Mouse (Mus musculus) hindbrain, embryonic 16.5 days (tissue): Measurements from ENCODE around the gene Ctsd. TPM values are rescaled to one million over a fixed set of nuclear protein-coding genes. Genes with fewer than 3 reads are reported as not detected.
"Not testable (repeated sequence)": the region's sequence is repeated elsewhere in the genome, so short reads cannot be mapped to it uniquely, and the experiment has no call there.

Experiments
- ATAC-seq: fragments of 200-750 bp; cut with Nextera tagmentation; 2 replicates; pipeline ENCODE4 v1.8.0; 2017; ENCODE audit warnings: moderate TSS enrichment, moderate library complexity
- H3K27ac ChIP-seq: fragments of 300-500 bp; sonication (generic); 2 replicates; pipeline ENCODE4 v1.5.1; 2014; ENCODE audit warnings: low read depth, mild to moderate bottlenecking, control low read depth, low read length, moderate library complexity
- H3K27me3 ChIP-seq: fragments of 300-500 bp; sonication (generic); replicated peaks from 2 replicates; pipeline ENCODE4 v1.6.1; 2014; ENCODE audit warnings: low read length; ENCODE audit not compliant: control insufficient read depth, insufficient read depth
- H3K36me3 ChIP-seq: fragments of 300-500 bp; sonication (generic); 2 replicates; pipeline ENCODE4 v1.6.1; 2014; ENCODE audit warnings: mild to moderate bottlenecking, low read length, moderate library complexity, mixed read lengths; ENCODE audit not compliant: control insufficient read depth, insufficient read depth
- H3K4me1 ChIP-seq: fragments of 300-500 bp; sonication (generic); 2 replicates; pipeline ENCODE4 v1.6.1; 2014; ENCODE audit warnings: low read depth, low read length; ENCODE audit not compliant: control insufficient read depth, insufficient read depth
- H3K4me2 ChIP-seq: fragments of 300-500 bp; sonication (generic); 2 replicates; pipeline ENCODE4 v1.6.1; 2014; ENCODE audit warnings: mild to moderate bottlenecking, low read length, control low read depth, moderate library complexity
- H3K4me3 ChIP-seq: fragments of 300-500 bp; sonication (generic); 2 replicates; pipeline ENCODE4 v1.5.1; 2014; ENCODE audit warnings: mild to moderate bottlenecking, low read length, control low read depth, moderate library complexity
- H3K9ac ChIP-seq: fragments of 300-500 bp; sonication (generic); 2 replicates; pipeline ENCODE4 v1.6.1; 2014; ENCODE audit warnings: low read depth, mild to moderate bottlenecking, control low read depth, low read length, moderate library complexity
- H3K9me3 ChIP-seq: fragments of 300-500 bp; sonication (generic); 2 replicates; pipeline ENCODE4 v1.6.1; 2014; ENCODE audit warnings: mild to moderate bottlenecking, low read length, moderate library complexity; ENCODE audit not compliant: control insufficient read depth
- WGBS: fragments of 180-500 bp; shearing (Covaris S2); extraction: QIAGEN DNeasy Blood & Tissue Kit; methylation state at CpG from one replicate; pipeline ENCODE4 v1.1.7; 2014; 5-methylcytosine and 5-hydroxymethylcytosine counted together
- polyA plus RNA-seq: library from polyadenylated mRNA; unstranded; fragments of >200 nt; fragmentation: Nextera tagmentation; extraction: Ambion mirVana; gene quantifications from 2 replicates; pipeline ENCODE4 v1.2.1, GENCODE M21; 2015

Gene Ctsd
- polyA plus RNA-seq, 1 experiment from 2014 or later = 378 TPM

DNA sequence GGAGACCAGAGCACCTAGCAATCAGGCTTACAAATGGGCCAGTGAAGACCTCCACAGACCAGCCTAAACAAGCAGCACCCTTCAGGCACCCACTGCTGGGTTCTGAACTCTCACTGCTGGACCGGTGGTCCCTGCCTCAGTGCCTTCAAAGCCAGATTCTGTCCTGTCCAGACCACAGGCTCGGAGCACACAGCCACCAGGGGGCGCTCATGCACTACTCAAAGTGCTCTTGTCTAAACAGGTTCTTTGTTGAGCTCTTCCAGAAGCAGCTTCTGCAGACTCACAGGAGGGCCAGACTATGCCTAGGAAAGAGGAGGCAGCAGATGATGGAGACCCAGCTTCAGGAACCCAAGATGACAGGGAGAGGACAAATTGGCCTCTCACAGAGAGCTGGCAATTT is 53.6 kb downstream of the Ctsd start:
- Histone ChIP-seq H3K36me3 (no peaks in the 10 kb centered on the region), H3K4me2 (no peak overlapping the region), H3K9me3 (no peaks in the 10 kb centered on the region), H3K9ac (no peak overlapping the region), H3K27me3 (no peaks in the 10 kb centered on the region), H3K27ac (no peak overlapping the region), H3K4me3 (no peak overlapping the region), H3K4me1 (no peaks in the 10 kb centered on the region)
- ATAC-seq = peak; percentile 94
- 5% methylated on average over 3 of the region's 3 CpGs for WGBS

DNA sequence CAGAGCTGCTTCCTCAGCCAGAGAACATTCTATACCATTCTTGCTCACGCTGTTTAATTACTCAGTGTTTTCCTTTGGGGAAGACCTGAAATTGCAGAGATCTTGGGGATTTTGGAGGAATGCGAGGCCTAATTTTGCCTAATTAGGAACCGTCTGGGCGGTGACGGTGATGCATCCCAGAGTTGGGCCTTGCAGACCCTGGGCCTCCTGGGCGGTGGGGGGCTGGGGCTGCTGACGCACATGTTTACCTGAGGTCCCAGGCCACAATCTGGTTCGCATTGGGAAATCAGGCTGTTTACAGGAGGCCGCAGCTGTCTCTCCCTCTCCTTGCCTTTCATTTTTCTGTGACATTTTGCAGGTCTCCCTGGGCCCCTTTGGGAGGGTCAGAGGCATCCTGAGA is 55.1 kb downstream of the Ctsd start:
- not testable (repeated sequence) for H3K4me2 ChIP-seq, H3K27me3 ChIP-seq, H3K27ac ChIP-seq, ATAC-seq, H3K9ac ChIP-seq, H3K4me3 ChIP-seq, H3K36me3 ChIP-seq, H3K4me1 ChIP-seq, H3K9me3 ChIP-seq
- WGBS = 67% methylated on average over 2 of the region's 9 CpGs

DNA sequence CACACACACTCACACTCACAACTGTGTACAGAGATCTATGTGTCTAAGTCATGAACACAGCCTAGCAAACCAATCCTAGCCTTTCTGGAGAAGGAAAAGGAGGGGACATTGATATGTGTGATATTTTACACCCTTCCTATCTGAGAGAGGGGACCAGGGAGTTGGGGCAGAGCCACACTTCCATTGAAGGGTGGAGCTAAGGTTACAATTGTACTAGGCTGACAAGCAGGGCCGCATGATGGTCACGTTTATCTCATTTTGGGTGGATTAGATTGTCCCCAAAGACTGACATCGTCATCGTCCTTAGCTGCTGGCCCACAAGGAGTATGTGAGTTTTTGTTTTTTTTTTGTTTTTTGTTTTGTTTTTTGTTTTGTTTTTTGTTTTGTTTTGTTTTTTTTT is 56.6 kb downstream of the Ctsd start:
- H3K4me1 ChIP-seq = no peaks in the 10 kb centered on the region
- no peak overlapping the region for H3K4me3 ChIP-seq
- H3K27ac ChIP-seq = no peak overlapping the region
- ATAC-seq = no peak
- no peaks in the 10 kb centered on the region for H3K36me3 ChIP-seq
- no peak overlapping the region for H3K4me2 ChIP-seq
- H3K9me3 ChIP-seq = no peaks in the 10 kb centered on the region
- no peaks in the 10 kb centered on the region for H3K27me3 ChIP-seq
- H3K9ac ChIP-seq = no peak overlapping the region
- WGBS = 89% methylated on average over 4 of the region's 4 CpGs

DNA sequence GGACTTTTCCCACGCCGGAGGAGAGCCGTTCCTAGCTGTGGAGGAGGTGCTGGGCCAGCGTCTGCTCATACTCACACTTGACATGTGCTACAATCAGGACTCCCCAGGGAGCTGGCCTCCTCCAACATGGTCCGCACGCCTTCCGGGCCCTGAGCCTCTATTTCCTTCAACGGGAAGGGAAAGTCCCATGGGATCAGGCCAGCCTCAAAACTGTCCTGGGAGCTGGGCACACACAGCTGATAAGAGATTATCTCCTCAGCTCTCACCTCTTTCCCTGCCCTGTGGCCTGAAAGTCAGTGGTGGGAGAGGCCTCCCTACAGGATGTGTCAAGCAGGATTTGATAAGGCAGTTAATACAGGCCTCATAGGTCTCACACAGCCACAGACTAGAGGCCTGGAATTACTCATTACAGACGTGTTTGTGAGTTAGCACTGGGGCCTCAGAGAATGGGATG is 57.5 kb downstream of the Ctsd start:
- H3K4me1 ChIP-seq = no peaks in the 10 kb centered on the region
- H3K27me3 ChIP-seq = no peaks in the 10 kb centered on the region
- no peak overlapping the region for H3K27ac ChIP-seq
- H3K9ac ChIP-seq = no peak overlapping the region
- no peaks in the 10 kb centered on the region for H3K36me3 ChIP-seq
- no peak overlapping the region for H3K4me2 ChIP-seq
- H3K4me3 ChIP-seq = no peak overlapping the region
- 63% methylated on average over 9 of the region's 9 CpGs for WGBS
- H3K9me3 ChIP-seq = no peaks in the 10 kb centered on the region
- no peak for ATAC-seq

DNA sequence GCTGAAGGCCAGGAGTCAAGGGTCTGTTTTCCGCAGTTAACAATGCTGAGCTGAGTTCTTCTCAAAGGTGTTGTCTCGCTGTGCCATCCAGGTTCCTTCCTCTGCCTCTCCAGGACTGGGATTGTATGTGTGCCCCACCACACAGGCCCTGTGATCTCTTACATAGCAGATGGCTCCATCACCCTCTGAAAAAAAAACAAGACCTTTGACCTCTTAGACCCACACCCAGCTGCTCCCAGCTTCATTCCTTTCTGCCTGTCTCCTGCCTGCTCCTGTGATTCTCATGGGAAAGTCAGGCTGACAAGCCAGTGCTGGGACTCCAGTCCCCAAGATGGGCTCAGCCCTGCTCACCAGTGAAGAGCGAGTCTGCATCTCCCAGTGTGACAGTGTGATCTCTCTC is 59.3 kb downstream of the Ctsd start:
- no peak for ATAC-seq
- H3K9ac ChIP-seq = no peak overlapping the region
- WGBS = 63% methylated on average over 3 of the region's 3 CpGs

DNA sequence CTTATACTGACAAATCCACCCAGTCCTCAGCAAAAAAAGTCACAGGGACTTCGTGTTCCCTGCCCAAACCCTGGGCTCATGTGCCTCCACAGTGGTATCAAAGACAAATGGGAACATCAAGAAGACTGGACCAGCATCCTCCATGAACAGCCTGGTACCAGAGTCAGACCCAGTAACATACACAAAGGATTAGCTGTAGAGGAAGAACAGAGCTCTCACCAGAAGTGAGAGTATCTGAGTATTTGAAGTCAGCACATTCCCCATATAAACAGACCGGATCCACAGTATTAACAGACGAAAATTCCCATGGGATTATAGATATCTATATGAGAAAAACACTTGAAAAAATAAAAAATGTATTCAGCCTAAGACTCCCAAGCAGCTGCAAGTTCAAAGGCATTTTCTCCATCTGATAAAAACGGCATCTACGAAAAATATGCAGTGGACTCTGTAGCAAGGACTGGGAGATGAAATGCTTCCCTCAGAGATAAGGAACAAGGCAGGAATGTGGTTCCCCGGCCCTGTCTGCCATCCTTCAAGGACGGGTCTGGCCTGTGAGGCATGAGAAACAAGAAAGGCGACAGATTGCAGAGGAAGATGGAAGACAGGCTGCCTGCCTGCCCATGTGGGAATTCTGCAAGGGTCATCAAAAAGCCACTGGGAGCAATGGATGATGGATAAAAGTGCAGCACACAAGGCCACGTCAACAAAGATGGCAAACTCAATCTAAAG is 61.0 kb downstream of the Ctsd start:
- no peaks in the 10 kb centered on the region for H3K27me3 ChIP-seq
- no peak overlapping the region for H3K4me2 ChIP-seq
- no peak overlapping the region for H3K4me3 ChIP-seq
- H3K4me1 ChIP-seq = no peaks in the 10 kb centered on the region
- no peak overlapping the region for H3K9ac ChIP-seq
- no peak for ATAC-seq
- H3K27ac ChIP-seq = no peak overlapping the region
- no peaks in the 10 kb centered on the region for H3K9me3 ChIP-seq
- no peaks in the 10 kb centered on the region for H3K36me3 ChIP-seq
- WGBS = 70% methylated on average over 9 of the region's 9 CpGs

More for the DNA sequence above, 59.3 kb downstream of the Ctsd start:
- H3K9me3 ChIP-seq = no peaks in the 10 kb centered on the region
- no peak overlapping the region for H3K27ac ChIP-seq
- H3K4me2 ChIP-seq = no peak overlapping the region
- H3K36me3 ChIP-seq = no peaks in the 10 kb centered on the region
- H3K4me1 ChIP-seq = no peaks in the 10 kb centered on the region
- no peaks in the 10 kb centered on the region for H3K27me3 ChIP-seq
- no peak overlapping the region for H3K4me3 ChIP-seq

Other genes starting within 250 kb of the Ctsd start
- not detected in 2 replicates for gene Gm45337, start 243.4 kb downstream of the Ctsd start, polyA plus RNA-seq
- not detected in 2 replicates for gene Gm29735, start 230.9 kb downstream of the Ctsd start, polyA plus RNA-seq
- gene Gm4553, start 222.3 kb downstream of the Ctsd start, polyA plus RNA-seq = not detected in 2 replicates
- not detected in 2 replicates for gene Krtap5-2, start 212.0 kb downstream of the Ctsd start, polyA plus RNA-seq
- gene Gm10153, start 197.6 kb downstream of the Ctsd start, polyA plus RNA-seq = not detected in 2 replicates
- not detected in 2 replicates for gene Krtap5-3, start 186.7 kb downstream of the Ctsd start, polyA plus RNA-seq
- not detected in 2 replicates for gene Gm7579, start 176.2 kb downstream of the Ctsd start, polyA plus RNA-seq
- gene Krtap5-5, start 158.1 kb downstream of the Ctsd start, polyA plus RNA-seq = not detected in 2 replicates
- not detected in 2 replicates for gene Gm40460, start 147.0 kb downstream of the Ctsd start, polyA plus RNA-seq
- not detected in 2 replicates for gene Gm2431, start 129.7 kb downstream of the Ctsd start, polyA plus RNA-seq
- not detected in 2 replicates for gene Gm4559, start 113.7 kb downstream of the Ctsd start, polyA plus RNA-seq
- not detected in 2 replicates for gene Krtap5-1, start 90.9 kb downstream of the Ctsd start, polyA plus RNA-seq
- gene Krtap5-4, start 84.5 kb downstream of the Ctsd start, polyA plus RNA-seq = not detected in 2 replicates
- 13.3 and 14.9 TPM in 2 replicates for gene Ifitm10, start 14.3 kb downstream of the Ctsd start, polyA plus RNA-seq
- gene Gm49369, start 5.4 kb downstream of the Ctsd start, polyA plus RNA-seq = 6.4 TPM in 1 of 2 replicates, not detected in the other
- not detected in 2 replicates for gene Syt8, start 46.8 kb upstream of the Ctsd start, polyA plus RNA-seq
- 2.0 and 22.5 TPM in 2 replicates for gene Tnni2, start 53.8 kb upstream of the Ctsd start, polyA plus RNA-seq
- 5.5 and 6.0 TPM in 2 replicates for gene Lsp1, start 72.8 kb upstream of the Ctsd start, polyA plus RNA-seq
- gene Tnnt3, start 110.8 kb upstream of the Ctsd start, polyA plus RNA-seq = 3.1 and 25.7 TPM in 2 replicates
- gene Mrpl23, start 144.6 kb upstream of the Ctsd start, polyA plus RNA-seq = 22.3 and 26.2 TPM in 2 replicates